Mouse (Mus musculus): ENCODE data around the gene Tspyl3.

Tspyl3 gene

DNA sequence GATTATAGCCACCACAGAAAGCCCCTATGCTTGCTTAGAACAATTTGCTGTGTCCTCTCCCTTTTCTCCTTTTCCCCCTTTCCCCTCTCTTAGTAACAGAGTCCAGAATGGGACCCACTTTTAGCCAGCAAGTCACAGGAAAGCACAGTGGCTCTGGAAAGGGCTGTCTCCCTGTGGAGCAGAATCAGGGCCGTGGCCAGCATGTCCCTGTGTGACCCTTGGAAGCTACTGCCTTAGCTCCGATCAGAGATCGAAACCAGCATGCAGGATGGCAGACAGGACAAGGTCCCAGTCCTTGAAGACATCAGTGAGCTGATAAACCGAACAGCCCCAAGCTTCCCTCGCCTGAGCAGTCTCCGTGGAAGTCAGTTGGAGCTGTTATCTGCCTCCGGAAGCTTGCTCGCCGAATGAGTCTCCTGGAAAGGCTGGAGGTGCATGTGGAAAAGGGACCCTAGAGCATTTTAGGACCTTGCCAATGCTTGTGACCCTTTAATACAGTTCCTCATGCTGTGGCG, 7.4 kb downstream of the Tspyl3 start:
- TF ChIP-seq CTCF (conservative IDR thresholded peaks at IDR 0.05; ENCODE audit: low read length): no peak
- TF ChIP-seq NANOG (IDR thresholded peaks at IDR 0.05; ENCODE audit: borderline replicate concordance, low read length): no peak
- no peak for TF ChIP-seq POU5F1 (IDR thresholded peaks at IDR 0.05; ENCODE audit: borderline replicate concordance, low read length)
- no peaks in the 10 kb centered on the region for H3K36me3 ChIP-seq (ENCODE audit: insufficient read depth, low read length)

DNA sequence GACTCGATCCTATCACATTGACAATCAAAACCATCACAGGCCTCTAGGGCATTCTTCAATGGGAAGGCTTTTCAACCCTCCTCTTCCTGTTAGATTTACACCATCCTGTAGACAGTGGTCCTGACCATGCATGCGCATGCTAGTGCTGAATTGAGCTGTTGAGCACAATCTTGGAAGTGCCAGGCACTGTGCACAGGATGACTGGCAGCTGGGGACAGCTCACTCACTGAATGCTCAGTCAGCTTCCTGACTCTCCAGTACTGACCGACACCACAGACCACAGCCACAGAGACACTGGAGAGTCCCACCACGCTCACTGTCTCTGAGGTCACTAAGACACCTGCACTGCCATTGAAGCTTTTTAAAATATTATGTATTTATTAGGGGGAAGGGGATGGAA, 9.8 kb downstream of the Tspyl3 start:
- TF ChIP-seq POU5F1 (IDR thresholded peaks at IDR 0.05; ENCODE audit: borderline replicate concordance, low read length): no peak
- TF ChIP-seq NANOG (IDR thresholded peaks at IDR 0.05; ENCODE audit: borderline replicate concordance, low read length): no peak
- no peak for TF ChIP-seq CTCF (conservative IDR thresholded peaks at IDR 0.05; ENCODE audit: low read length)
- Histone ChIP-seq H3K9me3 (ENCODE audit: low read length) (no peaks in the 10 kb centered on the region), H3K4me3 (replicated peaks; ENCODE audit: low read length) (no peak overlapping the region), H3K4me1 (replicated peaks; ENCODE audit: low read depth, low read length) (0 out of 2 replicates have a peak, but pooled peaks cover 10% of the 10 kb centered on the region), H3K36me3 (ENCODE audit: insufficient read depth, low read length) (peaks cover 4% of the 10 kb centered on the region), H3K27me3 (ENCODE audit: insufficient read depth, low read length) (no peaks in the 10 kb centered on the region)

More for the DNA sequence above, 7.4 kb downstream of the Tspyl3 start:
- H3K4me1 ChIP-seq (replicated peaks; ENCODE audit: low read depth, low read length): 0 out of 2 replicates have a peak, but pooled peaks cover 7% of the 10 kb centered on the region
- H3K27me3 ChIP-seq (ENCODE audit: insufficient read depth, low read length): no peaks in the 10 kb centered on the region
- H3K4me3 ChIP-seq (replicated peaks; ENCODE audit: low read length): no peak overlapping the region
- H3K9me3 ChIP-seq (ENCODE audit: low read length): no peaks in the 10 kb centered on the region

DNA sequence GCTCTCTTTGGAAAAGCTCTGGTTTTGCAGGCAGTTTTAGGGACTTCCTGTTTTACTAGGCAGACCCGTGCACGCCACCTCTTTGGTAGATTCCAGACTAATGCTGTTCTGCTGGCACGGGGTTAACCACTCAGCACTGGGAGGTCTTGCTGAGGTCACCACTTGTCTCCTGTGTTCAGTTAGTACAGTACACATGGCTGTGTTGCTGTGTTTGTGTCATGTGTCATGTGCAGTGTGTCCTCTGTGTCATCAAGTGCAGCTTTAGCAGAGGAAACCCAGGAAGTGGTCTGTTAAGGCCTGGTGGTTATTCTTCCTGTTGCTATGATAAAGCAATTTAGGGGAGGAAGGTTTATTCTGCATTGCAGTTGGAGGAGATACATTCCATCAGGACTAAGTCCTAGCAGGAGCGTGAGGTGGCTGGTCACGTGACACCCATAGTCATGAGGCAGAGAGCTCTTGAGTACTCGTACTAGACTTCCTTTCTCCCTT, 10.4 kb downstream of the Tspyl3 start:
- Histone ChIP-seq H3K36me3 (ENCODE audit: insufficient read depth, low read length) (peaks cover 9% of the 10 kb centered on the region), H3K9me3 (ENCODE audit: low read length) (no peaks in the 10 kb centered on the region), H3K4me1 (replicated peaks; ENCODE audit: low read depth, low read length) (peaks cover 10% of the 10 kb centered on the region), H3K27me3 (ENCODE audit: insufficient read depth, low read length) (no peaks in the 10 kb centered on the region), H3K4me3 (replicated peaks; ENCODE audit: low read length) (no peak overlapping the region)
- TF ChIP-seq CTCF (conservative IDR thresholded peaks at IDR 0.05; ENCODE audit: low read length): no peak

DNA sequence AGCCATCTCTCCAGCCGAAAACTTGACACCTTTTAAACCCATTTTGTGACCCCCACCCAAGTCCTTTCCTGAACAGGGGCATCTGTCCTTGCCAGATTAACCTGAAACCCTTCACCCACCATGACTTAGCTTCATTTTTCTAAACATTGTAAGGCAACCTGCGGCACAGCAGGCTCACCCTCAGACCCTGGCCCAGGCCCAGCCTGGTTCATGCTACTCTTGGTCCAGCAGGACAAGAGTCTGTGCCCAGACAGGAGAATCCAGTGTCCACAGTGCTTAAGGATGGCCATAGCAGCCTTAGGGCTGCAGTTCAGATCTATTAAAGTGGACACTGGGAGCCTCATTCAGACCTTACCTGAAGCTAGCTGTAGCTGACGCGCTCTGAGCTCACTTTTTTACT, 11.9 kb downstream of the Tspyl3 start:
- Histone ChIP-seq H3K36me3 (ENCODE audit: insufficient read depth, low read length) (peaks cover 24% of the 10 kb centered on the region), H3K27me3 (ENCODE audit: insufficient read depth, low read length) (no peaks in the 10 kb centered on the region), H3K9me3 (ENCODE audit: low read length) (no peaks in the 10 kb centered on the region), H3K4me1 (replicated peaks; ENCODE audit: low read depth, low read length) (peaks cover 23% of the 10 kb centered on the region), H3K4me3 (replicated peaks; ENCODE audit: low read length) (no peak overlapping the region)
- TF ChIP-seq POU5F1 (IDR thresholded peaks at IDR 0.05; ENCODE audit: borderline replicate concordance, low read length) (no peak), CTCF (conservative IDR thresholded peaks at IDR 0.05; ENCODE audit: low read length) (no peak), NANOG (IDR thresholded peaks at IDR 0.05; ENCODE audit: borderline replicate concordance, low read length) (no peak)

DNA sequence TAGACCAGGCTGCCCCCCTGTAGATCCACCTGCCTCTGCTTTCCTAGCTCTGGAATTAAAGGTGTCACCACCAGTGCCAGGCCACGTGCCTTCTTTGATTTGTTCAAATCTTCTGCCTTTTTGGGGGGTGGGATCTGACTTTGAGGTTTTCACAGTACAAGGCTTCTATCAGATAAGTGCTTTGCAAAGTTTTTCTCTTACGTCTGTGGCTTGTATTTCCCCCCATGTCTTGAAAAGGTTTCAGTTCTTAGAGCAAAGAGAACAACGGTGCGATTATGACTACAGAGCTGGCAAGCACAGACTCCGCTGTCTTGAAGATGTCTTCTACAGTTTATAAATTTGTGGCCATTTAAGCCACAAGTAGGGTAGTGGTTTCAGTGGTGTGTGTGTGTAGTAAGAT, 13.8 kb downstream of the Tspyl3 start:
- TF ChIP-seq POU5F1 (IDR thresholded peaks at IDR 0.05; ENCODE audit: borderline replicate concordance, low read length): no peak
- TF ChIP-seq CTCF (conservative IDR thresholded peaks at IDR 0.05; ENCODE audit: low read length): no peak
- TF ChIP-seq NANOG (IDR thresholded peaks at IDR 0.05; ENCODE audit: borderline replicate concordance, low read length): no peak
- Histone ChIP-seq H3K4me3 (replicated peaks; ENCODE audit: low read length) (no peak overlapping the region), H3K9me3 (ENCODE audit: low read length) (no peaks in the 10 kb centered on the region), H3K27me3 (ENCODE audit: insufficient read depth, low read length) (no peaks in the 10 kb centered on the region), H3K4me1 (replicated peaks; ENCODE audit: low read depth, low read length) (peaks cover 23% of the 10 kb centered on the region), H3K36me3 (ENCODE audit: insufficient read depth, low read length) (peaks cover 43% of the 10 kb centered on the region)

DNA sequence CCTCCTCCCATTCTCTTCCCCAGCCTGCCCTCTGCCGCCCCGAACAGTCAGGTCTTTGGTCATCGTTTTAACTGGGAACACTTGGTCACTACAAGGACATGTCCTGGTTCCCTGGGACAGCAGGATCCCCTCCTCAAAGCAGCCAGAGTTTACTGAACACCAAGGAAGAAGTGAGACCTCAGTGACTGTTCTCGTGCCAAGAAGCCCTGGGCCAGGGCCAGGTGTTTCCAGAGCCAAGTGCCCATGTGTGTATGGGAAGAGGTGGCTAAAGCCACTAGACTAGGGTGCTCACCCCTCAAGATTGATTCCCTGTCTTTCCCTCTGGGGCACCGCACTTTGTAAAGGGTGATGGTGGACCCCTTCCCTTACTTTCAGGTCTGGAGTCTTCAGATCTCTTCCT, 16.0 kb downstream of the Tspyl3 start:
- Histone ChIP-seq H3K4me3 (replicated peaks; ENCODE audit: low read length) (no peak overlapping the region), H3K4me1 (replicated peaks; ENCODE audit: low read depth, low read length) (peaks cover 23% of the 10 kb centered on the region), H3K27me3 (ENCODE audit: insufficient read depth, low read length) (no peaks in the 10 kb centered on the region), H3K36me3 (ENCODE audit: insufficient read depth, low read length) (peaks cover 65% of the 10 kb centered on the region), H3K9me3 (ENCODE audit: low read length) (no peaks in the 10 kb centered on the region)
- TF ChIP-seq CTCF (conservative IDR thresholded peaks at IDR 0.05; ENCODE audit: low read length) (no peak), POU5F1 (IDR thresholded peaks at IDR 0.05; ENCODE audit: borderline replicate concordance, low read length) (no peak), NANOG (IDR thresholded peaks at IDR 0.05; ENCODE audit: borderline replicate concordance, low read length) (no peak)

DNA sequence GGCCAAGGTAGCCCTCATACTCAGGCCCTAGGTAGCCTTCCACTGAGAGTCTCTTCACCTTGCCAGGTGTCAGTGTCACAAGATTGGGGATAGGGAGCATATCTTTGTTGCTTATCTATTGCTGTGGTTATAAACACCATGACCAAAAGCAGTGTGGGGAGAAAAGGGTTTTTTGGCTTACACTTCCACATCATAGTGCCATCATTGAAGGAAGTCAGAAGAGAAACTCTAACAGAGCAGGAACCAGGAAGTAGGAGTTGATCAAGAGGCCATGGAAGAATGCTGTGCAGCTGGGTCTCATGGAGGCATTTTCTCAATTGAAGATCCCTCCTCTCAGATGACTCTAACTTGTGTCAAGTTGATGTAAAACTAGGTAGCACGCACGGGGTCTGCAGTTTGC, 17.1 kb downstream of the Tspyl3 start:
- H3K4me1 ChIP-seq (replicated peaks; ENCODE audit: low read depth, low read length): peaks cover 31% of the 10 kb centered on the region
- peaks cover 76% of the 10 kb centered on the region for H3K36me3 ChIP-seq (ENCODE audit: insufficient read depth, low read length)
- no peaks in the 10 kb centered on the region for H3K27me3 ChIP-seq (ENCODE audit: insufficient read depth, low read length)
- H3K9me3 ChIP-seq (ENCODE audit: low read length): no peaks in the 10 kb centered on the region
- H3K4me3 ChIP-seq (replicated peaks; ENCODE audit: low read length): no peak overlapping the region
- TF ChIP-seq POU5F1 (IDR thresholded peaks at IDR 0.05; ENCODE audit: borderline replicate concordance, low read length): no peak
- TF ChIP-seq CTCF (conservative IDR thresholded peaks at IDR 0.05; ENCODE audit: low read length): no peak
- no peak for TF ChIP-seq NANOG (IDR thresholded peaks at IDR 0.05; ENCODE audit: borderline replicate concordance, low read length)

DNA sequence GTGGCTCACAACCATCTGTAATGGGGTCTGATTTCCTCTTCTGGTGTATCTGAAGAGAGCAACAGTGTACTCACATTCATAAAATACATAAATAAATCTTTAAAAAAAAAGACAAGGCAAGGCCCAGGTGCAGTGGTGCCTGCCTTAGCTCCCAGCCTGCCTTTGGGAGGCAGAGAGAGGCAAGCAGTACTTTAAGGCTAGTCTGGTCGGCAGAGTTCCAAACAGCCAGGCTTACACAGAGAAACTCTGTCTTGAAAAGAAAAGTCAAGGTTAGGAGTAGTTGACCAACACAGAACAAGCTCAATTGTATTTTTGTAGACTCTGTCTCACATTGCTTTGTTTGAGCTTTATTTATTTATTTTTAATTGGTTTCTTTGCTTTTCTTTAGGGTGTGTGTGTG, 22.5 kb downstream of the Tspyl3 start:
- peaks cover 95% of the 10 kb centered on the region for H3K36me3 ChIP-seq (ENCODE audit: insufficient read depth, low read length)
- H3K27me3 ChIP-seq (ENCODE audit: insufficient read depth, low read length): no peaks in the 10 kb centered on the region
- H3K4me3 ChIP-seq (replicated peaks; ENCODE audit: low read length): no peak overlapping the region
- H3K4me1 ChIP-seq (replicated peaks; ENCODE audit: low read depth, low read length): peaks cover 22% of the 10 kb centered on the region
- no peak for TF ChIP-seq CTCF (conservative IDR thresholded peaks at IDR 0.05; ENCODE audit: low read length)
- no peaks in the 10 kb centered on the region for H3K9me3 ChIP-seq (ENCODE audit: low read length)

DNA sequence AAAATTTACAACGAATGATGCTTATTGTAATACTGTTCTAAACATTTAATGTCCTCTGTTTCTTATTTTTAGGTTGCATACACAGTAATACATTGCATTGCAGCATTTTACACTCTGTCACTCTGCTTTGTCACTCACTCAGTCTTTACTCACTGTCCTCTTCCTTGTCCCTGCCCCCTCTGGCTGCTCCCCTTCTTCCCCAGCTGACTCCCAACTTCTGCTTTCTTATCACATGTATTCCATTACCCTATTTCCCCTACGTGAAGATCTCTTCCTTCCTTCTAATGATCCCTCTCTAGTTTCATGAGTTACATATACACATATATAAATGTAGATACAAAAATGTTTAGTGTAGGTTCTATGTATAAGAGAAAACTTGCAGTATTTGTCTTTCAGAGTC, 26.1 kb downstream of the Tspyl3 start:
- no peak overlapping the region for H3K4me3 ChIP-seq (replicated peaks; ENCODE audit: low read length)
- peaks cover 94% of the 10 kb centered on the region for H3K36me3 ChIP-seq (ENCODE audit: insufficient read depth, low read length)
- TF ChIP-seq NANOG (IDR thresholded peaks at IDR 0.05; ENCODE audit: borderline replicate concordance, low read length): no peak
- no peak for TF ChIP-seq POU5F1 (IDR thresholded peaks at IDR 0.05; ENCODE audit: borderline replicate concordance, low read length)
- TF ChIP-seq CTCF (conservative IDR thresholded peaks at IDR 0.05; ENCODE audit: low read length): no peak
- peaks cover 22% of the 10 kb centered on the region for H3K4me1 ChIP-seq (replicated peaks; ENCODE audit: low read depth, low read length)
- H3K9me3 ChIP-seq (ENCODE audit: low read length): no peaks in the 10 kb centered on the region
- no peaks in the 10 kb centered on the region for H3K27me3 ChIP-seq (ENCODE audit: insufficient read depth, low read length)

Data from E14TG2a.4 (cell line).